Mouse (Mus musculus) hindbrain, embryonic 15.5 days (tissue): Measurements from ENCODE around the gene Syngr1. TPM values are rescaled to one million over a fixed set of nuclear protein-coding genes. Genes with fewer than 3 reads are reported as not detected.

ENCODE experiments used
- ATAC-seq: fragments of 200-750 bp; cut with Nextera tagmentation; 2 replicates; pipeline ENCODE4 v1.8.0; 2017; ENCODE audit warnings: low read depth, moderate number of reproducible peaks, moderate TSS enrichment; ENCODE audit not compliant: low FRiP score
- H3K27ac ChIP-seq: fragments of 300-500 bp; sonication (generic); replicated peaks from 2 replicates; pipeline ENCODE4 v1.5.1; 2015; ENCODE audit warnings: mild to moderate bottlenecking, inconsistent platforms
- H3K27me3 ChIP-seq: fragments of 300-500 bp; sonication (generic); 2 replicates; pipeline ENCODE4 v1.6.1; 2015; ENCODE audit warnings: control low read depth, inconsistent platforms
- H3K36me3 ChIP-seq: fragments of 300-500 bp; sonication (generic); 2 replicates; pipeline ENCODE4 v1.6.1; 2015; ENCODE audit warnings: control low read depth, inconsistent platforms
- H3K4me1 ChIP-seq: fragments of 300-500 bp; sonication (generic); replicated peaks from 2 replicates; pipeline ENCODE4 v1.6.1; 2015; ENCODE audit warnings: control low read depth, inconsistent platforms
- H3K4me2 ChIP-seq: fragments of 300-500 bp; sonication (generic); 2 replicates; pipeline ENCODE4 v1.6.1; 2015; ENCODE audit warnings: moderate library complexity, mild to moderate bottlenecking, inconsistent platforms
- H3K4me3 ChIP-seq: fragments of 300-500 bp; sonication (generic); 2 replicates; pipeline ENCODE4 v1.5.1; 2015; ENCODE audit warnings: mild to moderate bottlenecking, inconsistent platforms
- H3K9ac ChIP-seq: fragments of 300-500 bp; sonication (generic); 2 replicates; pipeline ENCODE4 v1.6.1; 2015; ENCODE audit warnings: inconsistent platforms
- H3K9me3 ChIP-seq: fragments of 300-500 bp; sonication (generic); 2 replicates; pipeline ENCODE4 v1.6.1; 2016; ENCODE audit warnings: control low read depth, inconsistent platforms
- WGBS: fragments of 180-500 bp; shearing (Covaris S2); methylation state at CpG from one replicate; pipeline ENCODE4 v1.1.7; 2015; 5-methylcytosine and 5-hydroxymethylcytosine counted together
- polyA plus RNA-seq: library from polyadenylated mRNA; unstranded; fragments of >200 nt; fragmentation: Nextera tagmentation; extraction: Ambion mirVana; gene quantifications from 2 replicates; pipeline ENCODE4 v1.2.1, GENCODE M21; 2015

The Syngr1 gene
- polyA plus RNA-seq, 1 experiment from 2014 or later = 64.3 TPM

DNA sequence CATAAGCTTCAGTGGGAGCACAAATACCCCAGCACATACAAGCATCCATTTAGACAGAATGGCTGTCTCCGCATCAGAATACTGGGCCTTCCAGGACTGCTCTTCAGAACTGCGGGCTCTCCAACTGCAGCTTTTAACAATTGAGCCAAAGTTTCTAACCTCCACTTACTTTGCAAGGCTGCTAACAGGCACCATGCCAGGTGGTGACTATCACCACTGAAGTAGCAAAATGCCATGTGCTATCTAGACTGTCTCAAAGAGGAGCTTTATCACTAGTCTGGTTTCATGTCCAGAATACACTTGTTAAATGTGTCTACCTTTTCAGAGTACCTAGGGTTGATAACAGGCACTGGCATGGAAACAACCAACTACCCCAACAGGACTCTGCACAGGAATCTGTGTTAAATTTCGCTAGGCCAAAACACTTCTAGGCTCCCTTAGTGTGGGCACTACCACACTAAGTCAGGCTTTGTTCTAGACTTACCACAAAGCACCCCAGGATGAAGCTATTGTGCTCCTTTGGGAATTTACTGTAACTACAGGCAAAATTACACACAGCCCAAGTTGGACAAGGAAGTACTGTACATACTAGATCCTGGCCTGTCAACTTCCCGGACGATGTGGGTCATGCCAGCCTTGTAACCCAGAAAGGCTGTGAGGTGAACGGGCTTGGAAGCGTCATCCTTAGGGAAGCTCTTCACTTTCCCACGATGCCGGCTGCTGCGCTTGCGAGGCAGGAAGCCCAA lies 9.2 kb upstream of the Syngr1 start:
- 7% methylated on average over 11 of the region's 11 CpGs for WGBS
- Histone ChIP-seq H3K27ac (no peak overlapping the region; the same call in 1 of the 2 replicates), H3K27me3 (no peaks in the 10 kb centered on the region), H3K4me1 (peaks cover 35% of the 10 kb centered on the region), H3K9me3 (no peaks in the 10 kb centered on the region), H3K4me3 (peak overlapping the region; percentile 70), H3K9ac (peak overlapping the region; percentile 95), H3K4me2 (peak overlapping the region; percentile 82), H3K36me3 (peaks cover 41% of the 10 kb centered on the region)
- ATAC-seq = no peak

DNA sequence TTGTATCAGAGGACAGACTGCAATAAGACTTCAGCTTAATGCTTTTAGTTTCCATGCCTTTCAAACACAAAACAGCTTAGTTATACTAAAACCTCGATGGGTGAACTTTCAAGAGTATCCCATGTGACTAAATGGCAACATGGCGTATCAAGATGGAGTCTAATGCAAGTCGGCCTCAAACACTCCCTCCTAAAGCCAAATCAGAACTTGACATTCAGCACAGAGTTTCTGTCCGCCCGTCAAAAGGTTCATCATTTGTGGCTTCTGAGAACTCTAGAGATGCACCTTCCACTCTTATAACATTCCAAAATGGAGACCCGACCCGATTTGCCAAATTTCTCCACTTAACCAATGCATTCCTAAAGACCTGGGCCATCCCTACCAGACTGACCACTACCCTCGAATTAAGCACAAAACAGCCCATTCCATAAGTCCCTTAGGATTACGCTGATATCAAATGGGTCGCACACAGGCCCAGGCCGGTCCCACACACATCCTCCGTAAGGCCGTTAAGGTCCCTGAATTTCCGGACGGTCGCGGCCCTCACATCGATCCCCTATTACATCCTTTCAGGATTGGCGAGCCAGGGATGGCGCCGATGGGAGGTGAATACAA lies 8.4 kb upstream of the Syngr1 start:
- ATAC-seq = no peak
- peaks cover 35% of the 10 kb centered on the region for H3K36me3 ChIP-seq
- no peaks in the 10 kb centered on the region for H3K9me3 ChIP-seq
- peak overlapping the region; percentile 97 for H3K27ac ChIP-seq
- peak overlapping the region; percentile 82 for H3K4me2 ChIP-seq
- H3K4me1 ChIP-seq = peaks cover 35% of the 10 kb centered on the region
- peak overlapping the region; percentile 95 for H3K9ac ChIP-seq
- H3K4me3 ChIP-seq = peak overlapping the region; percentile 70
- no peaks in the 10 kb centered on the region for H3K27me3 ChIP-seq
- WGBS = under 1% methylated on average over 21 of the region's 21 CpGs

DNA sequence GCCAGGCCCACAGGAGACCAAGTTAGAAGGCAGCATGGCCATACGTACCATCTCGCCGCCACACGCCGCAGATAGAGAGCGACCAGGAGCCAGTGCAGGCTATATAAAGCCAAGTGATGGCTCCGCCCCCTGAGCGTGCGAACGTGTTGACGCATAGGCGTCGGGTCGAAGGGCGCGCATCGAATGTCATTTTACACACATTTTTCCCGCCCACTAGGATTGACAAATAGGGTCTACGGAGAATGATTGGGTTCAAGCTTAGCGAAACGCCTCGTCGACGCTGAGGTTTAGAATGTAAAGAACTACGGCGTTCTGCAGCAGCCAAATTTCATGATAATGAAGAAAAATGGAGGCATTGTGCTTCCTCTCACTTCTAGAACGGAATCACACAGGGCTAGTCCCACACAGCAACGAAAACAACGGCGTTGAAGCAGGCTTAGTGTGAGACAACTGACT lies 7.8 kb upstream of the Syngr1 start:
- H3K4me1 ChIP-seq = peaks cover 35% of the 10 kb centered on the region
- peak; percentile 97 for ATAC-seq

DNA sequence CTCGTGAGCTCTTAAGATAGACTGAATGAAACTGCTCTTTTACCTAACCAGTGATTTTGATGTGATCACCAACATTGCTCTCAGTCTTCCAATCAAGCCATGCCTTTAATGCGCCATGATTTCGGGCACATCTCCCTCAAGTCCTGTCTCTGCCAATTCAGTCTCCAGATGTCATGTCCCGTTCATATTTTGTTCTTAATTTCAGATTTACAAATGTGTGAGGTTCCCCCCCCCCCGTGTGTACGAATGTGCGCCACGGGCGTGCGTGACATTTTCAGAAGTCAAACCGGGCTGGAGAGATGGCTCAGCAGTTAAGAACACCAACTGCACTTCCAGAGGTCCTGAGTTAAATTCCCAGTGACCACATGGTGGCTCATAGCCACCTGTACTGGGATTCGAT lies 7.4 kb upstream of the Syngr1 start:
- Histone ChIP-seq H3K36me3 (peaks cover 25% of the 10 kb centered on the region), H3K9me3 (no peaks in the 10 kb centered on the region), H3K27ac (peak overlapping the region; percentile 97), H3K27me3 (no peaks in the 10 kb centered on the region), H3K9ac (peak overlapping the region; percentile 58), H3K4me3 (peak overlapping the region; percentile 70), H3K4me1 (peaks cover 35% of the 10 kb centered on the region), H3K4me2 (peak overlapping the region; percentile 82)
- WGBS = 2% methylated on average over 12 of the region's 12 CpGs
- ATAC-seq = peak; percentile 6; the same call in 1 of the 2 replicates

More for the DNA sequence above, 7.8 kb upstream of the Syngr1 start:
- Histone ChIP-seq H3K9ac (peak overlapping the region; percentile 95), H3K4me2 (peak overlapping the region; percentile 82), H3K4me3 (peak overlapping the region; percentile 70), H3K9me3 (no peaks in the 10 kb centered on the region), H3K27me3 (no peaks in the 10 kb centered on the region), H3K36me3 (peaks cover 29% of the 10 kb centered on the region), H3K27ac (peak overlapping the region; percentile 97)
- under 1% methylated on average over 30 of the region's 30 CpGs for WGBS

DNA sequence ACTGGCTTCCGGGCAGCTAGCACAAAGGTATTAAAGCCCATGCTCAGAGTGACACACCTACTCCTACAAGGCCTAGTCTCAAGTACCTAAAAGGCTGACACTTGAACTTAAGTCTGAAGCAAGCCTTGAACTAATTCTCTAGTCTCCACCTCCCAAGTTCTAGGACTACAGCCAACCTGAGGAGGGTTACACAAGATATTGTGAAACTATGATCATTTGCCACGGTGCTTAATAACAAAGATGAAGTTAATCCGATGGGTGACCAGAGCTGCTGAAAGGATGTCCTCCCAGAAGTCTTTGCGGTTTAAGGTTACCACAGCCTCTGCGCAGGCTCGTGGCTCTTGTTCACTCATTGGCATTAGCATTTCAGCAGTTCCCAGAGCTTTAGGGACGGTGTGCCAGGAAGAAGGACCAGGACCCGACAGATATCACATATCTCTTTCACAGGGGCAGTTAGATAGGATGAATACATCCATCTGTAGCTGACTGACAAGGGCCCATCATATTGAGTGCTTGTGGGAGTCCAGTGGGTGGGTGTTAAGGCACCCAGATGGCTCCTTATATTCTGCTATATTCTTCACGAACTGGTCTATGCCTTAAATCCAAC lies 3.6 kb upstream of the Syngr1 start:
- Histone ChIP-seq H3K4me2 (no peak overlapping the region), H3K36me3 (no peaks in the 10 kb centered on the region), H3K4me3 (no peak overlapping the region), H3K27me3 (no peaks in the 10 kb centered on the region), H3K27ac (no peak overlapping the region), H3K9ac (no peak overlapping the region), H3K4me1 (peaks cover 21% of the 10 kb centered on the region), H3K9me3 (no peaks in the 10 kb centered on the region)
- 88% methylated on average over 9 of the region's 9 CpGs for WGBS
- no peak for ATAC-seq

DNA sequence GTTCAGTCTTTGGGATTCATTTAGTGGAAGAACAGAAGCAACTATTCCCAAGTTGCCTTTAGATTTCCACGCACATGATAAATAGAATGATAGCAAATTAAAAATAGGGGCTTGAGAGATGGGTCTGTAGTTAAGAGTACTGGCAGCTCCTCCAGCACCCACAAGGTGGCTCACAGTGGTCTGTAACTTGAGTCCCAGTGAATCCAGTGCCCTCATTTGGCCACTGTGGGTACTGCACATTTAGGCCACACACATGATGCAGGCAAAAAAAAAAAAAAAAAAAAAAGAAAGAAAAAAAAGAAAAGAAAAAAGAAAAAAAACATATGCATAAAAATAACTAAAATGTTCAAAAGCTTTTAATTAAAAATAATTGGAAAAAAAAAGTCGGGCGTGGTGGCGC lies 2.5 kb upstream of the Syngr1 start:
- no peak for ATAC-seq
- no peaks in the 10 kb centered on the region for H3K36me3 ChIP-seq
- no peak overlapping the region for H3K9ac ChIP-seq
- no peaks in the 10 kb centered on the region for H3K9me3 ChIP-seq
- no peak overlapping the region for H3K27ac ChIP-seq
- no peaks in the 10 kb centered on the region for H3K27me3 ChIP-seq
- WGBS = 35% methylated on average over 4 of the region's 4 CpGs
- no peak overlapping the region for H3K4me2 ChIP-seq
- no peak overlapping the region for H3K4me3 ChIP-seq
- peaks cover 31% of the 10 kb centered on the region for H3K4me1 ChIP-seq

DNA sequence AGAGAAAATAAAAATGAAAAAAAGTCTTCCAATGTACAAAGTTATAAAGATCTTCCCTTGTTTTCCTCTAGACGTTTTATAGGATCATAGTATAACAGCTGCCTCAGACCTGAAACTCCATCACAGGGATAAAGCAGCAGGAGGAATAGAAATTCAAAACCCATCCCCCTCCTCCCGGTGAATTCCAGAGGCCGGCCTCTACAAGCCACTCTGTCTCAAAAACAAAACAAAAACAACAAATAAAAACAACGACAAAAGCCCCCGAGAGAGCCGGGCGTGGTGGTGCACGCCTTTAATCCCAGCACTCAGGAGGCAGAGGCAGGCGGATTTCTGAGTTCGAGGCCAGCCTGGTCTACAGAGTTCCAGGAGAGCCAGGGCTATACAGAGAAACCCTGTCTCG lies 979 bp upstream of the Syngr1 start:
- Histone ChIP-seq H3K4me3 (peak overlapping the region; percentile 83; the same call in 1 of the 2 replicates), H3K9ac (no peak overlapping the region), H3K9me3 (no peaks in the 10 kb centered on the region), H3K27ac (no peak overlapping the region), H3K36me3 (no peaks in the 10 kb centered on the region), H3K4me2 (peak overlapping the region; percentile 77), H3K27me3 (no peaks in the 10 kb centered on the region), H3K4me1 (peaks cover 32% of the 10 kb centered on the region)
- 79% methylated on average over 11 of the region's 11 CpGs for WGBS
- ATAC-seq = no peak

DNA sequence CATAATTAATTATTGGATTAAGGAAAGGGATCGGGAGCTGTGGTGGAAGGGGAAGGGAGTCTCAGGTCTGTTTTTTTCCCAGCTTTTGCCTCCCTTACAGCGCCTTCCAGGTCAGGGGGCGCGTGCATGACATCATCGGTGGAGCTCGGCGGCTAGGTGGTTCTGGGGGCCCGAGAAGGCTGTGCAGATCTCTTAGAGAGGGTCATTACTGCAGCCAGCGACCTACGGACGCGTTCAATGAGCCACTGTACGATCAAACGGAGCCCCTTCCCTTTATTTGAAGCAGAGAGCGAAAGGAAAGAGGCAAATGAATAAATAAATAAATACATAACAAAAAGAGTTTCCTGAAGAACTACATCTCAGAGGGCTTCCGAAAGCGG lies 403 bp upstream of the Syngr1 start:
- peak overlapping the region; percentile 73 for H3K27ac ChIP-seq
- no peaks in the 10 kb centered on the region for H3K27me3 ChIP-seq
- peak overlapping the region; percentile 74 for H3K9ac ChIP-seq
- no peaks in the 10 kb centered on the region for H3K9me3 ChIP-seq
- no peaks in the 10 kb centered on the region for H3K36me3 ChIP-seq
- no peak for ATAC-seq
- H3K4me1 ChIP-seq = peaks cover 32% of the 10 kb centered on the region
- peak overlapping the region; percentile 83 for H3K4me3 ChIP-seq
- H3K4me2 ChIP-seq = peak overlapping the region; percentile 77
- WGBS = 1% methylated on average over 17 of the region's 17 CpGs

DNA sequence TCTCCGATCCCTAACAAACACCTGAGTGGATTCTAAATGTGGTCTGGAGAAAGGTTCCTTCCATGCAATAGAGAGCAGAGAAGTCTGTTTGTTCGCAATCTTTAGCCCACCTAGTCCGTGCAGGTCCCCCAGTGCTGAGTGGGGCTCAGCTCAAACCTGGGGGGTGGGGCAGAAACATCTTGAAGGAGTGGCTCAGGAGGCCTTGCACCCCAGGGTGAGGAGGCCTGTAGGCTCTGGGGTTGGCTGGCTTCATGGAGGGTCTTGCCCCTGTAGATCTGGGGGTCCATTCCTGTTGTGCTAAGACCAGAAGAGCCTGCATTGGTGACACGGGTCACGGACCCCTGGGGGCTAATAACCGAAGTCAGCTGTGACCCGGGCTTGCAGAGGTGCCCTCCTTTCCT lies 907 bp downstream of the Syngr1 start:
- WGBS = 17% methylated on average over 7 of the region's 7 CpGs
- H3K27ac ChIP-seq = 0 out of 2 replicates have a peak overlapping the region, but pooled peaks have one; percentile 73
- peak; percentile 21; the same call in 1 of the 2 replicates for ATAC-seq

DNA sequence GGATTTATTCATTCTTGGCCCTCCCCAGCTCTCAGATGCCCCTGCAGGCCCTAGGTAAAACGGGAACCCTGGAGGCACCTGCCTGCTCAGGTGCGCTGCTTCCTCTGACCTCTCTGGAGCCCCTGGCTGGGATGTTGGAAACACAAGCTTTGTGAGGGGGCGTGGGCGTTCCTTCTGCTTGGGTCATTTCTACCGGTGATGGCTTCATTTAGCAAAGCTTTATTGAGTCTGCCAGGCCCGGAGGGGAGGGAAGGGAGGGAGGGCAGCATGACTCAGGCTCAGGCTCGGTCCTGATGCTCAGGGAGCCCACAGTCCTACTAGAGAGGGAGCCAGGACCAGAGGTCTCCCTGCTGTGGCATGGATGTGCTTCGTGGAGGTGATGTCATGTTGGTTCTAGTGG lies 1.5 kb downstream of the Syngr1 start:
- H3K27me3 ChIP-seq = no peaks in the 10 kb centered on the region
- no peak for ATAC-seq
- WGBS = 10% methylated on average over 8 of the region's 8 CpGs
- H3K9me3 ChIP-seq = no peaks in the 10 kb centered on the region
- peak overlapping the region; percentile 83 for H3K4me3 ChIP-seq
- peaks cover 42% of the 10 kb centered on the region for H3K4me1 ChIP-seq
- H3K9ac ChIP-seq = peak overlapping the region; percentile 74
- H3K4me2 ChIP-seq = peak overlapping the region; percentile 77
- H3K27ac ChIP-seq = no peak overlapping the region
- H3K36me3 ChIP-seq = no peaks in the 10 kb centered on the region

More for the DNA sequence above, 907 bp downstream of the Syngr1 start:
- H3K4me1 ChIP-seq = peaks cover 37% of the 10 kb centered on the region
- no peaks in the 10 kb centered on the region for H3K27me3 ChIP-seq
- peak overlapping the region; percentile 83 for H3K4me3 ChIP-seq
- H3K36me3 ChIP-seq = no peaks in the 10 kb centered on the region
- H3K9ac ChIP-seq = peak overlapping the region; percentile 74
- H3K9me3 ChIP-seq = no peaks in the 10 kb centered on the region
- peak overlapping the region; percentile 77 for H3K4me2 ChIP-seq

DNA sequence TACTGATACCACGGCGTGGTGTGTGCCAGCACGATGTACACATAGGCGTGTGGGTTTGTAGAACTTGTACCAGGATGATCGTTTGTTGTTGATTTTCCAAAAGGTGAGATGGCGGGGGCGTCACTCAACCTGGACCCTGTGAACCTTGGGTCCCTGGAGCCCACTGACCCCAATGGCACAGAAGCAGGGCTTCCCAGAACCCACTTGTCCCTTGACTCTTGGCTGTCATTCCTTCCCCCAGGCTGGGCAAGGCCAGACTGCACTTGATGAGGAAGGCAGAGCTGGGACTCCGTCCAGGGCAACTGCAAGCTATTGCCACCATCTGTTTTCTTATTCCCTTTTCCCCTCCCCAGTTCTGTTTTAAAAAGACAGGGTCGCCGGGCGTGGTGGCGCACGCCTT lies 3.1 kb downstream of the Syngr1 start:
- 92% methylated on average over 13 of the region's 13 CpGs for WGBS
- no peaks in the 10 kb centered on the region for H3K27me3 ChIP-seq
- peaks cover 58% of the 10 kb centered on the region for H3K4me1 ChIP-seq
- no peaks in the 10 kb centered on the region for H3K9me3 ChIP-seq
- ATAC-seq = no peak
- no peak overlapping the region for H3K4me3 ChIP-seq
- no peak overlapping the region for H3K9ac ChIP-seq
- no peak overlapping the region for H3K27ac ChIP-seq
- H3K36me3 ChIP-seq = no peaks in the 10 kb centered on the region
- no peak overlapping the region for H3K4me2 ChIP-seq

DNA sequence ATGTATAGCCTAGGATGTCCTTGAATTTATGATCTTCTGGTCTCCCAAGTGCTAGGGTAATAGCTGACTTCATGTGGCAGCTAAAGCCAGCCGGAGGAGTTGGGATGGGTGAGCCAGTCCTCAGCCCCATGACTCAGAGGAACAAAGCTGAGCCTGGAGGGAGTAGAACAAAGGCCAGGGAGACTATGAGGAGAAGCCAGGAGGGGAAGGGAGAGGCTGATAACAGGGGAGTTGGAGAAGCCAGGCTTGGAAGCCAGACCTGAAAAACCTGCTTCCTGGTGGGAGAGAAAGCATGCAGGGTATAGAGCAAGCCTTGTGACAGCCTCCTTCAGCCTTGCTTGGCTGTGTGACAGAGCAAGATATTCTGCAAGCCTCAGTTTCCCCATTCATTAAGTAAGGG lies 4.5 kb downstream of the Syngr1 start:
- no peak overlapping the region for H3K4me3 ChIP-seq
- no peaks in the 10 kb centered on the region for H3K36me3 ChIP-seq
- H3K27ac ChIP-seq = no peak overlapping the region
- no peak overlapping the region for H3K4me2 ChIP-seq
- no peak for ATAC-seq
- no peak overlapping the region for H3K9ac ChIP-seq
- peaks cover 55% of the 10 kb centered on the region for H3K4me1 ChIP-seq
- WGBS = 86% methylated on average over 1 of the region's 1 CpGs
- no peaks in the 10 kb centered on the region for H3K27me3 ChIP-seq
- H3K9me3 ChIP-seq = no peaks in the 10 kb centered on the region
